Mouse (Mus musculus) thymus, postnatal 14 days (tissue): ENCODE data around the gene Sat1.
"Not testable (repeated sequence)": the region's sequence is repeated elsewhere in the genome, so short reads cannot be mapped to it uniquely, and the experiment has no call there.

Experiments used
- DNase-seq: peaks from one replicate; pipeline ENCODE4 v3.0.0; 2021

Gene Sat1

GRCm38 (mm10) chrX:155216271-155216670 is at the start of gene Sat1:
Sat1 (minus strand) TSS chrX:155216449.
- DNase-seq, result peak; percentile 92

DNA sequence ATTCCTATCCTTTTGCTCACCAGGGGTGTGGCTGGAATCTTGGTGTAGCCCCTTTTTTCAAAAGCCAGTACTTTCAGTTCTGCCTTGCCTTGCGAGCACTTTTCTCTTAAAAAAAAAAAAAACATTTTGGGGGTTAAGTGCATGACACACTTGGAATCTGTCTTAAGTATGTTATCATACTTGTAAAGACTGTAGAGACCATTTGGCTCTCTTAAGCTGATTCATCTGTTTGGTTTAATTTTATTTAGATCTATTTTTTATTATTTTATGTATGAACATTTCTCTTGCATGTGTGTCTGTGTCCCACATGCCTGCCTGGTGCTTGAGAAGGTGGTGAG is 46.6 kb upstream of the Sat1 start:
- no peak for DNase-seq

DNA sequence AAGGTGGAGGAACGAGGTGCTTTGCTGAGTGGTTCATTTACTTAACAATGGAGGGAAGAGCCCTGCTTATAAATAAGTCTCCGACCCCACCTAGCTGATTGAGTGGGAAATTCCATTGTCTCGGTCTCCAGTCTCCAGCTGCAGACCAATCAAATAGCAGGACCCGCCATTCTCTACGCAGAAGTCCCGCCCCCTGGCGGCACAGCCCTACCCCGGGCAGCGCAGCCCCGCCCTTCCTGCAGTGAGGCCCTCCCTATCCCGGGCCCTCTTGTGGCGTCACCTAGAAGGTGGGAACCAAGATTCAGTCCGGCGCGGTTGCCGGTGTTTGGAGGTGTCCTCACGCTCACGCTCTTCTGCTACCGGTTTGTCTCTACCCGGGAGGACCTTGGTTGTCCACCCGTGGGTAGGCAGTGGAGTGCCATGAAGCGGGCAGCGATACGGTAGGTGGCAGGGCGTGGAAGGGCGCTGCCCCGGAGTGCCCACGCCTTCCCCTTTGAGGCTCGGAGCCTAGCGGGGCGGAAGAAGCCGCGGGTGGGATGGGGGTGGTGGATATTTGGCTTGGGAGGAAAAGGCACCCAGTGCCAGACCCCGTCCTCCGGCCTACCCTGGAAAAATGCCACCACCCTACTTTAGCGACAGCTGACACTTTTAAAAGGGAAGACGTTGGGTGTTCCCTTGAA is 46.1 kb upstream of the Sat1 start, which contains the start of gene Acot9:
Gene Acot9 (plus strand): TSS at position 209 of the 680 bp plus-strand sequence.
- peak; percentile 94 for DNase-seq

DNA sequence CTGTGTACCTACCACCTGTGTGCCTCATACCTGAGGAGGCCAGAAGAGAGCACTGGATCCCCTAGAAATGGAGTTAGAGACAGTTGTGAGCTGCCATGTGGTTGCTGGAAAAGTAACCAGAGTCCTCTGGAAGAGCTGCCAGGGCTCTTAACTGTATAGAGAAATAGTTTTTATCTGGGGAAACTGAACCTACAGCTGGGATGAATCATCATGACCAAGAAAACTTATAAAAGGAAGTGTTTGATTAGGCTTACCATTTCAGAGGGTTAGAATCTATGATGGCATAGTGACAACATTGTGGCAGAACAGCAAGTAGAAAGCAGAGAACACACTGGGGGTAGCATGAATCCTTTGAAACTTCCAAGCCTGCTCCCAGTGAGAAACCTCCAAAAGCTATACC is 40.6 kb upstream of the Sat1 start:
- no peak for DNase-seq

GRCm38 (mm10) chrX:155218277-155218676 is 2.0 kb upstream of the Sat1 start:
- no peak for DNase-seq

GRCm38 (mm10) chrX:155215501-155216248 is 574 bp downstream of the Sat1 start:
- peak; percentile 21 for DNase-seq

GRCm38 (mm10) chrX:155214291-155215136 is 1.7 kb downstream of the Sat1 start:
- DNase-seq, result no peak

GRCm38 (mm10) chrX:155208671-155209070 is 7.6 kb downstream of the Sat1 start:
- DNase-seq, result no peak

- not testable (repeated sequence) for DNase-seq
Observed at GRCm38 (mm10) chrX:155205436-155205835, 10.8 kb downstream of the Sat1 start.

GRCm38 (mm10) chrX:155202406-155203305 is 13.6 kb downstream of the Sat1 start:
- DNase-seq, result no peak

DNA sequence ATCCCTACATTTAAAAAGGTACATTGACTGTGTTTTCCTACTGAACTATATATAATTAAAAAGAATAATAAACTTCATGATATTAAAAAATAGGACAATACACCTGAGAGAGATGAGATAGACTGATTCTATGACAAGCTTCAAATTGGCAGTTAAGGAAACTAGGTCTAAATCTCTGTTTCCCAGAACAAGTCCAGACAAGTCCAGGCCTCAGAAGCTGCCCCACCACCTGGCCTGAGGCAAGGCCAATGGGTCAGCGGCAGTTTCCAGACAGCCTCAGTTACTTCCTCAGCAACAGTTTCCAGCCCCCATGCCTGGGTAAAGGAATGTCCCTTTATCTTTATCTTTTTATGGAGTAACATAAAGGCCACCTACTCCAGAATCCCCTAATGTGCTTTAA is 14.4 kb downstream of the Sat1 start:
- no peak for DNase-seq

DNA sequence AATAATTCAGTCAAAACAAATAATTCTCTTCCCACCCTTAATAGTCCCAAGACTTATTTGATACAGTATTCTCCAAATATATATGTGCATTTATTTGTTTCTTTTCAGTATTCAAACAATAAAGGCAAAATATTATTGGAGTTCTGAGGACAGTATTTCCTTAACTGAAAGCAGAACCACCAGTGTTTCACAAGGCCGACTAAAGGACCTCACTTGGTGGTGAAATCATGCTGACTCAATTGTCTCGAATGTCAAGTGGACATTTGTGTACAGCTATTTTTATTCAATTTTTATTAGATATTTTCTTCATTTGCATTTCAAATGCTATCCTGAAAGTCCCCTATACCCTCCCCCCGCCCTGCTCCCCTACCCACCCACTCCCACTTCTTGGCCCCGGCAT is 21.3 kb downstream of the Sat1 start:
- DNase-seq, result no peak

- no peak for DNase-seq
Observed at GRCm38 (mm10) chrX:155193732-155194443, 22.4 kb downstream of the Sat1 start.

GRCm38 (mm10) chrX:155191941-155192340 is 24.3 kb downstream of the Sat1 start:
- DNase-seq, result no peak

- no peak for DNase-seq
Observed at GRCm38 (mm10) chrX:155177640-155178039, 38.6 kb downstream of the Sat1 start.

DNA sequence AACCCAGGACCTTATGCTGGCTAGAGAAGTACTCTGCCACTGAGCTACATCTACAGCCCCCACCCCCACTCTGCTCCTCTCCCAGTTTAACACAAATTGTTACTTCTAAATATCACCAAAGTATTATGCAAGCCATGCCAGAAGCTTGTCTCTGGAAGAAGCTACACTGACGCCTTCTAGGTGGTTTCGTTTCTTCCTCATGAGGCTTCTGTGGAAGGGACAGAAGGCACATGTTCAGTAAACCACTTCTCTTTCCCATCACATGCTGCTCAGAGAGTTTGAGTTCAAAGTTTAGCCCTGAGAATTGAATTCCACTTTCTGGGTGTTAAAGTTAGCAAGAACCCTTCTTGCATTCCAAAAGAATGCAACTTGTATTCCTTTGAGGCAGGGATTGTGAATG is 39.0 kb downstream of the Sat1 start:
- no peak for DNase-seq

- no peak for DNase-seq
Observed at GRCm38 (mm10) chrX:155175568-155175967, 40.7 kb downstream of the Sat1 start.

GRCm38 (mm10) chrX:155172310-155172709 is 43.9 kb downstream of the Sat1 start:
- no peak for DNase-seq

GRCm38 (mm10) chrX:155171754-155172153 is 44.5 kb downstream of the Sat1 start:
- no peak for DNase-seq

DNA sequence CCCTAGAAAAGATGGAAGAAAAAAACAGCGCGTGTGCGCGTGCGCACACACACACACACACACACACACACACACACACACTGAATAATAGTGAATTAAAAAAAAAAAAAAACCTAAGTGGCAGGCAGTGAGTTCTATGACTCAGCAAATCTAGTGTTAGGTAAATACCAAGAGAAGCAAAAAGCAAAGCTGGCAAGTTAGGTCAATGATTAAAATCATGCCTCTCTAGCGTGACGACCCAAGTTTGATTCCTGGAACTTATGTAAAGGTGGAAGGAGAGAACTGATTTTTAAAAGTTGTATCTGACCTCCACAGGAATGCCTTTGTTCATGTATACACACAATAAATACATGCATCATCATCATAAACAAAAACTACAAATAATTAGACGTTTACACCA is 46.4 kb downstream of the Sat1 start:
- DNase-seq, result no peak

- no peak for DNase-seq
Observed at GRCm38 (mm10) chrX:155167667-155168066, 48.6 kb downstream of the Sat1 start.

- DNase-seq, result no peak
Observed at GRCm38 (mm10) chrX:155166313-155166712, 49.9 kb downstream of the Sat1 start.
